Mouse (Mus musculus): Measurements from ENCODE around the gene Fnip2. TPM values are rescaled to one million over a fixed set of nuclear protein-coding genes. Genes with fewer than 3 reads are reported as not detected.
"Not testable (repeated sequence)": the region's sequence is repeated elsewhere in the genome, so short reads cannot be mapped to it uniquely, and the experiment has no call there.

The Fnip2 gene
- polyA plus RNA-seq, 1 experiment from 2014 or later: 3.0 TPM

DNA sequence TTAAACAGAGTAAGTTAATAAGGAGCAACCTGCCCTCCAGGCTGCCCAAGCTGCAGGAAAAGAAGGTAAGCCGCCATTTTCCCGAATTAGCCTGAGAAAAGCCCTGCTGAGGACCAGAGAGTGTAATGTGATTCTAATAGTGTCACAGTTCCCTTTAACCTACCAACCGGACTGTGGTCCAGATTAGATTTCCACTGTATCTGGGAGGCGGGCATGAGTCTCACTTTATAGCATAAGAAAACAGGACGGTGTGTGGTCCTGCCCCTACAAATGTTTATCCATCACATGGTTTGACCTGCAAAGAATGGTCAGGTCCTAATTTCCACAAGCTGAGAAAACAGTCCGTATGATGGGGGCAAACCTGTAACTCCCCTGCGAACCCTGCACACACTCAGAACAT is 118.2 kb downstream of the Fnip2 start:
- DNase-seq (ENCODE audit: low spot score): no peak
- Histone ChIP-seq H3K4me1 (ENCODE audit: control insufficient read depth, insufficient read depth, low read length) (no peaks in the 10 kb centered on the region), H3K4me3 (ENCODE audit: low read depth, low read length) (no peak overlapping the region), H3K9me3 (replicated peaks; ENCODE audit: control insufficient read depth, low read length) (no peaks in the 10 kb centered on the region), H3K4me2 (ENCODE audit: low read length) (no peak overlapping the region), H3K9ac (ENCODE audit: low read length) (no peak overlapping the region), H3K36me3 (ENCODE audit: control insufficient read depth, insufficient read depth, low read length) (no peaks in the 10 kb centered on the region), H3K27me3 (replicated peaks; ENCODE audit: control insufficient read depth, insufficient read depth, low read length) (no peaks in the 10 kb centered on the region), H3K27ac (ENCODE audit: low read depth, low read length) (no peak overlapping the region)
- WGBS: 88% methylated on average over 7 of the region's 7 CpGs
- no peak for ATAC-seq

DNA sequence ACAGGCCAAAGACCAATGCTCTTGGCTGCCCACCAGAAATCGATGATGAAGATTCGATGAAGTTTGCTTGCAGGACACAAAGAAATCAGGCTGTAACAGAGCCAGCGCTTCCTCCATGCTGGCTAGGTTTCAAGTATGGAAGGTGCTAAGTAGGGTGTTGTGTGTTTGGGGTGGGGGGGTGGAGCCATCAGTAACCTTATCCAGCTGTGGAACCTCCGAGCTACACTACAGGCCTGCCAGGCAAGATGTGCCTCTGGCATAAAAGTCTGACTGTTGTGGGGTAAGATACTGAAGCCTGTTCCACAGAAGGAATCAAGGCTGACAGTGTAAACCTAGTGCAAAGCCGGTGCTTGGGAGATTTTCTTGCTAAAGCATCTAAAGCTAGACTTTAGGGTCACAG is 119.2 kb downstream of the Fnip2 start:
- Histone ChIP-seq H3K9me3 (replicated peaks; ENCODE audit: control insufficient read depth, low read length) (no peaks in the 10 kb centered on the region), H3K4me1 (ENCODE audit: control insufficient read depth, insufficient read depth, low read length) (no peaks in the 10 kb centered on the region), H3K27ac (ENCODE audit: low read depth, low read length) (no peak overlapping the region), H3K27me3 (replicated peaks; ENCODE audit: control insufficient read depth, insufficient read depth, low read length) (no peaks in the 10 kb centered on the region), H3K4me3 (ENCODE audit: low read depth, low read length) (no peak overlapping the region), H3K9ac (ENCODE audit: low read length) (no peak overlapping the region), H3K4me2 (ENCODE audit: low read length) (no peak overlapping the region), H3K36me3 (ENCODE audit: control insufficient read depth, insufficient read depth, low read length) (no peaks in the 10 kb centered on the region)
- no peak for ATAC-seq
- DNase-seq (ENCODE audit: low spot score): no peak
- 85% methylated on average over 5 of the region's 5 CpGs for WGBS

DNA sequence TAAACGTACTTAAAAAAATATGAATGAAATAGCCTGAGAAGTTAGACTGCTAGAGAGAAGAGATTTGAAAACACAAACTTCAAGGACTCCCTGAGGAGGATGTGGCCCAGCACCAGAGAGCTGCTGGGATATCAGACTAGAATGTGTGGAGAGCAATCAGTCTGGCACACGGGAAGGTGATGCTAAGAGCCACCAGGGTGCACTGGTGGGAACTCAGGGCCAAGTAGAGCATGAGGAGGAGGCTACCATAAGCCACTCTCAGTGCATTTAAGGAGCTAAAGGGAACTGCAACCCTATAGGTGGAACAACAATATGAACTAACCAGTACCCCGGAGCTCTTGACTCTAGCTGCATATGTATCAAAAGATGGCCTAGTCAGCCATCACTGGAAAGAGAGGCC is 120.9 kb downstream of the Fnip2 start:
- not testable (repeated sequence) for DNase-seq (ENCODE audit: low spot score); H3K9ac ChIP-seq (ENCODE audit: low read length); ATAC-seq; H3K4me1 ChIP-seq (ENCODE audit: control insufficient read depth, insufficient read depth, low read length); H3K4me3 ChIP-seq (ENCODE audit: low read depth, low read length); H3K36me3 ChIP-seq (ENCODE audit: control insufficient read depth, insufficient read depth, low read length); H3K27me3 ChIP-seq (replicated peaks; ENCODE audit: control insufficient read depth, insufficient read depth, low read length); H3K27ac ChIP-seq (ENCODE audit: low read depth, low read length); H3K9me3 ChIP-seq (replicated peaks; ENCODE audit: control insufficient read depth, low read length); H3K4me2 ChIP-seq (ENCODE audit: low read length)
- 91% methylated on average over 3 of the region's 3 CpGs for WGBS

DNA sequence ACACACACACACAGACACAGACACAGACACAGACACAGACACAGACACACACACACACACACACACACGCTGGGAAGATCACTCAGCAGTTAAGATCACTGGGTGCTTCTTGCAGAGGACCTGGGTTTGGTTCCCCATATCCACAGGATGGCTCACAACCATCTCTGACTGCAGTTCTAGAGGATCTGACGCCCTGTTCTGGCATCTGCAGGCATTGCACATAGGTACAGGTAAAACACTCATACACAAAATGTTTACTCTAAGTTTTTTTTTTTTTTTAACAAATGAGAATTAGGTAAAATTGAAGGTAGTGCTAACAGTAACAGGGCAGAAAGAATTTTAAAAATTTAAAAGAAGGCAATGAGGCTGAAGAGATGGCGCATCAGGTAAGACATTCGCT is 121.5 kb downstream of the Fnip2 start:
- Histone ChIP-seq H3K4me1 (ENCODE audit: control insufficient read depth, insufficient read depth, low read length) (no peaks in the 10 kb centered on the region), H3K4me2 (ENCODE audit: low read length) (no peak overlapping the region), H3K36me3 (ENCODE audit: control insufficient read depth, insufficient read depth, low read length) (no peaks in the 10 kb centered on the region), H3K9me3 (replicated peaks; ENCODE audit: control insufficient read depth, low read length) (no peaks in the 10 kb centered on the region), H3K27ac (ENCODE audit: low read depth, low read length) (no peak overlapping the region), H3K4me3 (ENCODE audit: low read depth, low read length) (no peak overlapping the region), H3K27me3 (replicated peaks; ENCODE audit: control insufficient read depth, insufficient read depth, low read length) (no peaks in the 10 kb centered on the region), H3K9ac (ENCODE audit: low read length) (no peak overlapping the region)
- no peak for ATAC-seq
- DNase-seq (ENCODE audit: low spot score): no peak
- 94% methylated on average over 4 of the region's 4 CpGs for WGBS

DNA sequence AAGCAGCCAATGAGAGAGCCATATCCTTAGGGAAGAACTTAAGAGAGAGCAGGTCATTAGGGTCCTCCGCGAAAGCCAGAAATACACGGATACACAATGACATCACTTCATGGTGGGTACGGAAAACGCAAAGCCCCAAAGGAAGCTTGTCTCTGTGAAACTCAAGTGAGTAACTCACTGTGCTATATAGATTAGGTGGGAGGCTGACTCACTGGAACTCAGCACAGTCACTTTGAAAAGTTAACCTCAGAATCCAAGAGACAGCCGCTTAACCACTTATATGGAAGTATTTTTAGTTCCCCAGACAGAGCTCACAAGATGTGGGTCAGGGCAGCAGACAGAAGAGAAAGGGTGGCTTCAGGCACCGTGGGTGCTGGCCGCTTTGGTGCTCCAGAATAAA is 122.6 kb downstream of the Fnip2 start:
- no peaks in the 10 kb centered on the region for H3K27me3 ChIP-seq (replicated peaks; ENCODE audit: control insufficient read depth, insufficient read depth, low read length)
- no peaks in the 10 kb centered on the region for H3K4me1 ChIP-seq (ENCODE audit: control insufficient read depth, insufficient read depth, low read length)
- H3K4me3 ChIP-seq (ENCODE audit: low read depth, low read length): no peak overlapping the region
- H3K9ac ChIP-seq (ENCODE audit: low read length): no peak overlapping the region
- no peaks in the 10 kb centered on the region for H3K9me3 ChIP-seq (replicated peaks; ENCODE audit: control insufficient read depth, low read length)
- DNase-seq (ENCODE audit: low spot score) (no peak), ATAC-seq (no peak)
- 84% methylated on average over 8 of the region's 8 CpGs for WGBS
- no peak overlapping the region for H3K27ac ChIP-seq (ENCODE audit: low read depth, low read length)
- no peak overlapping the region for H3K4me2 ChIP-seq (ENCODE audit: low read length)
- H3K36me3 ChIP-seq (ENCODE audit: control insufficient read depth, insufficient read depth, low read length): no peaks in the 10 kb centered on the region

DNA sequence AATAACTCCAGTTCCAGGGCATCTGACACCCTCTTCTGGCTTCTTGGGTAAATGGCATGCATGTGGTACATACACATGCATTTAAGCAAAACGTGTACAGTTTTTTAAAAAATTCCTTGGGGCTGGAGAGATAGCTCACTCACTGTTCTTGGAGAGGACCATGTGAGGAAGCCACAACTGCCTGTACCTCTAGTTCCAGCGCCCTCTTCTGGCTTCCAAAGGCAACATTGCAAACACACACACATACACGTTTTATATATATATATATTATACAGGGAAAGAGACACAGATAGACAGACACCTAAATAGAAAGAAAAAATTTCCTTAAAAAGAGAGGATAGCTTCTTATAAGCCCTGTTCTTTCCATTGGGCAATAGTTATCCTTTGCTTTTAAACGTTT is 123.7 kb downstream of the Fnip2 start:
- H3K4me3 ChIP-seq (ENCODE audit: low read depth, low read length): no peak overlapping the region
- 70% methylated on average over 4 of the region's 4 CpGs for WGBS
- H3K36me3 ChIP-seq (ENCODE audit: control insufficient read depth, insufficient read depth, low read length): no peaks in the 10 kb centered on the region
- H3K27me3 ChIP-seq (replicated peaks; ENCODE audit: control insufficient read depth, insufficient read depth, low read length): no peaks in the 10 kb centered on the region
- H3K9me3 ChIP-seq (replicated peaks; ENCODE audit: control insufficient read depth, low read length): no peaks in the 10 kb centered on the region
- no peak overlapping the region for H3K27ac ChIP-seq (ENCODE audit: low read depth, low read length)
- no peak for ATAC-seq
- no peak for DNase-seq (ENCODE audit: low spot score)
- no peak overlapping the region for H3K9ac ChIP-seq (ENCODE audit: low read length)
- no peak overlapping the region for H3K4me2 ChIP-seq (ENCODE audit: low read length)
- H3K4me1 ChIP-seq (ENCODE audit: control insufficient read depth, insufficient read depth, low read length): no peaks in the 10 kb centered on the region

DNA sequence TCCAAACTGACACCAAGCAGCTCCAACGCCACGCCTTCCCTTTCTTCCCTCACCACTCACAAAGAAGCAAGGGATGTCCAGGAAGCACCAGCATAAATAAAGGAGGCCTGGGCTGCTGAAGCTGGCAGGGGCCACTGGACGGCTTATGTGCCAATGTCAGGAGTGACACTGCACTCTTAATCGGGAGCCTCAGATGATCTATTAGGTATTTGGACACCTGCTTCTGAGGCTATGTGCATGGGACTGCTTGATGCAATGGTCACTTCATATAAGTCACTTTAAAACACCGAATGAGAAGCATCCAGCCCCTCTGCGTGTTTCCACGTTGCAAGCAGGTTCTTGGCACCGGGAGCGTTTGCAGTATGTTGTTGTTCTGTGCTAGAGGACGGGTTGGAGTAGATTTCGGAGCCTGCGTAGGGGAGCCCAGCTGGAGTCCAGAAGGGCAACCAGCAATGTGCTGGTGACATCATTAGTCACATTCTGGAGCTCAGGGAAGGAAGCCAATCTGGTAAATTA is 126.6 kb downstream of the Fnip2 start:
- ATAC-seq (peak; percentile 95), DNase-seq (ENCODE audit: low spot score) (peak; percentile 92)
- no peaks in the 10 kb centered on the region for H3K36me3 ChIP-seq (ENCODE audit: control insufficient read depth, insufficient read depth, low read length)
- no peak overlapping the region for H3K4me2 ChIP-seq (ENCODE audit: low read length)
- no peak overlapping the region for H3K4me3 ChIP-seq (ENCODE audit: low read depth, low read length)
- H3K9ac ChIP-seq (ENCODE audit: low read length): no peak overlapping the region
- WGBS: 43% methylated on average over 12 of the region's 12 CpGs
- no peaks in the 10 kb centered on the region for H3K27me3 ChIP-seq (replicated peaks; ENCODE audit: control insufficient read depth, insufficient read depth, low read length)
- H3K9me3 ChIP-seq (replicated peaks; ENCODE audit: control insufficient read depth, low read length): no peaks in the 10 kb centered on the region
- no peaks in the 10 kb centered on the region for H3K4me1 ChIP-seq (ENCODE audit: control insufficient read depth, insufficient read depth, low read length)
- H3K27ac ChIP-seq (ENCODE audit: low read depth, low read length): peak overlapping the region; percentile 70

DNA sequence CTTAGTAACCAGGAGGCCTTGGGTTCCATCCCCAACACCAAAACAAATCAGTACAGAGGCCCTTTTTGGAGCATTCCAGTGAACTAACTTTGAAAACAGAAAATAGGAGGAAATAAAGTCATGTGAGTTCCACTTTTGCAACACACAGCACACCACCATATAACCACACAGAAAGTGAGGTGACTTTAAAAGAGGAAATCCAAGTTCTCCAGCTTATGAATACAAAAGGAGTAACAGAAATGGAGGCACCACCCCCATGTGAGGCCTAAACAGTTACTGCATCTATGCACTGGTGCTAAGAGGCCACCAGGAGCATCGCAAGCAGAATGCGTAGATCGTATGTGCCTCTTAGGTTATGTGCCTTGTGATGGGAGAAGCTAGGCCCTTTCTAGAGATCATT is 129.3 kb downstream of the Fnip2 start:
- H3K4me3 ChIP-seq (ENCODE audit: low read depth, low read length): no peak overlapping the region
- ATAC-seq (no peak), DNase-seq (ENCODE audit: low spot score) (no peak)
- no peaks in the 10 kb centered on the region for H3K9me3 ChIP-seq (replicated peaks; ENCODE audit: control insufficient read depth, low read length)
- no peaks in the 10 kb centered on the region for H3K36me3 ChIP-seq (ENCODE audit: control insufficient read depth, insufficient read depth, low read length)
- WGBS: 93% methylated on average over 3 of the region's 3 CpGs
- H3K9ac ChIP-seq (ENCODE audit: low read length): no peak overlapping the region
- H3K4me1 ChIP-seq (ENCODE audit: control insufficient read depth, insufficient read depth, low read length): no peaks in the 10 kb centered on the region
- H3K4me2 ChIP-seq (ENCODE audit: low read length): no peak overlapping the region
- no peaks in the 10 kb centered on the region for H3K27me3 ChIP-seq (replicated peaks; ENCODE audit: control insufficient read depth, insufficient read depth, low read length)
- no peak overlapping the region for H3K27ac ChIP-seq (ENCODE audit: low read depth, low read length)

DNA sequence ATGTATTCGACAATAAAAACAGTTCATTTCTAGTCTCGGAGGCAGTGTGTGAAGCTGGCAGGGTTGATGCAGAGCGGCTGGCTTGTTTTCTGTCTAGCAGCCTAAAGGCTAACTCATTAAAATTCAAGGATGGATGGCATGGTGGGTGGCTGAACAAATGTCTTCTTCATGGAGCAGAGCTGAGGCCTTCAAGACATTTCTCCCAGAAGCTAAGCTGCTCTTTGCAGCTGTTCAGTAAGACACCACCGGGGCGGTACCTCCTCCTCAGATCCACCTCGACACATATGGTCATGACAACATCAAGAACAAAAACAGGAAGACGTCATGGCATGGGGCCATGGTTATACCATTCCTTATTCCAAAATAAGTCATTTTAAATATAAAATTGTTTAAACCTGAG is 131.4 kb downstream of the Fnip2 start:
- H3K4me3 ChIP-seq (ENCODE audit: low read depth, low read length): no peak overlapping the region
- no peaks in the 10 kb centered on the region for H3K9me3 ChIP-seq (replicated peaks; ENCODE audit: control insufficient read depth, low read length)
- H3K27me3 ChIP-seq (replicated peaks; ENCODE audit: control insufficient read depth, insufficient read depth, low read length): no peaks in the 10 kb centered on the region
- WGBS: 76% methylated on average over 7 of the region's 7 CpGs
- H3K27ac ChIP-seq (ENCODE audit: low read depth, low read length): no peak overlapping the region
- no peak for ATAC-seq
- H3K4me1 ChIP-seq (ENCODE audit: control insufficient read depth, insufficient read depth, low read length): no peaks in the 10 kb centered on the region
- DNase-seq (ENCODE audit: low spot score): no peak
- H3K36me3 ChIP-seq (ENCODE audit: control insufficient read depth, insufficient read depth, low read length): no peaks in the 10 kb centered on the region
- no peak overlapping the region for H3K9ac ChIP-seq (ENCODE audit: low read length)
- H3K4me2 ChIP-seq (ENCODE audit: low read length): no peak overlapping the region
